Mouse (Mus musculus): ENCODE measurements around the gene Rtkn. TPM values are rescaled to one million over a fixed set of nuclear protein-coding genes. Genes with fewer than 3 reads are reported as not detected.

Rtkn gene
- 10 to 100 TPM; 10.7 to 11.7 TPM for total RNA-seq (2021)

DNA sequence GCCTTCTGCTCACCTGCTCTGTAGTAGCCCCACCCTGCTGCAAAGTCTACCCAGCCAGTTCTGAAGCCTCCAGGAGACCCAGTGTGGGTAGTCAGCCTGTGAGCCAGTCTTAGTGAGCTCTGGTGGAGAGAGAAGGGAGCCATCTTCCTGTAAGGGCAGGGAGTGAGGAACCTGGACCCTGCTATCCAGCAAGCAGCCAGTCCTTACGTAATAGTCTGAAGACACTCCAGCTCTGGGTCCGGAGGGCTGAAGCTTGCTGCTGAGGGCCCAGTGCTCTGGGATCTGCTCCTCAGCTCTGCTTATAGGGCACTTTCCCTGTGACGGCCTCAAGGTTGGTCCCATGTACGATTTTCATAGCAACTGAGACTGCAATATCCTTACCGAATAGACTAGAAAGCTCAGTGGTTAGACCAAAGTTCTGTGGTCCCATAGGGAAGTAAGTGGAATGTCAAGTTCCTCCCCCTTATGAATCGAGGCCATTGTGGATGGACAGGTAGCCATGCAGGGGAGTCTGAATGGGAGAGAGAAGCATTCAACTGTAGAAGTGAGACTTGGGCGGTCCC lies at the start of gene Rtkn:
Gene Rtkn, plus strand, starts transcription at position 513 of the 563 bp plus-strand sequence.
- no peak for DNase-seq
- intact Hi-C loops (cut with DNase I): no loop called here

GRCm38 (mm10) chr6:83086121-83087035 lies 48.9 kb upstream of the Rtkn start, which contains the start of gene Lbx2:
Gene Lbx2, plus strand, starts transcription at chr6:83086367.
- DNase-seq: peak in 1 of 2 experiments; percentile 24
- intact Hi-C loops (cut with DNase I): no loop called here

GRCm38 (mm10) chr6:83087205-83087925 lies 47.9 kb upstream of the Rtkn start:
- peak; percentile 39 to 56 for DNase-seq
- intact Hi-C loops (cut with DNase I): no loop called here

DNA sequence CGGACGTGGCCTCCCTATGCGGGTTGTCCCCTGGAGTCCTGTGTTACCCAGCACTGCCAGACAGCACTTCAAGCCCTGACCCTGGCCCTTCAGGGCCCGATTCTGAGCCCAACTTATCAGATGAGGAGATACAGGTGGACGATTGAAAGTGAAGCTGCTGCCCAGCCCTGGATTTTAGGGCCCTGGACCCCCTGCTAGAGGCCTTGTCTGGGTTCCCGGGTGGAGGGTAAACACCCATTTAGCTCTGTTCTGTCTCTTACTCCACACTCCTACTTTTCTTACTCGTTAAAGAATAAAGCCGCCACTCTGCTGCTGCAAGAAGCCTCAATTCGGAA lies 47.4 kb upstream of the Rtkn start:
- intact Hi-C loops (cut with DNase I): no loop called here
- no peak for DNase-seq

GRCm38 (mm10) chr6:83092416-83093127 lies 42.7 kb upstream of the Rtkn start:
- peak; percentile 46 to 54 for DNase-seq
- intact Hi-C loops (cut with DNase I): no loop called here

GRCm38 (mm10) chr6:83095968-83096367 lies 39.3 kb upstream of the Rtkn start:
- no peak for DNase-seq
- intact Hi-C loops (cut with DNase I): no loop called here

DNA sequence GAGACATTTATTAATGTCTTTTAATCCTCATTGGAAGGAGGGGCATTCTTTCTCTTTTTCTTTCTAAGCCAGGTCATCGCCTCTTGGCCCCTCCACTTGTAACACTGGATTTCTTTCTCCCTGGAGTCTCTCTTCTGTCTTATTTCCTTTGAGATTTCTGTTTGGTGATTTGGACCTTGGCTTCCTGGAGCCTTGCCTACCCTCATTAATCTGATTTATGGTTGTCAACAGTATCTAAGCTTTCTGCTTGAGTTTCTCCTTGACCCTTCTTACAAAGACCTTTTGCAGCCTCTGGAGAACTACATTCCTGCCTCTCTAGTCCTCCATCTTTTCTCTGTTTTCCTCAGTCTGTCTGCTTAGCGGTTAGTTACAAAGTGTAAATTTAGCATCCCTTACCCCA lies 36.9 kb upstream of the Rtkn start:
- intact Hi-C loops (cut with DNase I): no loop called here

DNA sequence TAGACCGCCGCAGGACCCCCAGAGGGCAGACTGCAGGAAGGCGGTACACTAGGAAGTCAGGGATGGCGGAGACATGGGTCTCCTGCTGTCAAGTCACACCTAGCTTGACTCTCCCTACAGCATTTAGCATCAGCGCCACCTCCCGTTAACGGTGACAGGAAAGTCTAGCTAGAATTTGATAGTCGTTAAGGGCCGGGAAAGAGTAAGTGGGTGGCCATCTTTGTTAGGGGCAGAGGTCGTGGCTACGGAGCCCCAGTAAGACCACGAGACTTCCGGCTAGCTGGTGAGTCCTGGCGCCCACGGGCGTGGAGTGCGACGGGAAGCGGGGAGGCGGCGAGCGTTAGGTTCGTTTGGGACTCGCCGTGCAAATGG lies 34.0 kb upstream of the Rtkn start, which contains the start of the genes Ccdc142 and Gm42688:
Gene Ccdc142, plus strand, starts transcription at position 286 of the 372 bp plus-strand sequence.
Gene Gm42688, plus strand, starts transcription at position 302 of the 372 bp plus-strand sequence.
- intact Hi-C loops (cut with DNase I): loop anchor here (1.0 to 2.0 kb wide), 2 partner anchors 47 to 105 kb away; partner anchors contain the start of genes Aup1 and Htra2
- peak; percentile 93 to 94 for DNase-seq

More for the DNA sequence above, 36.9 kb upstream of the Rtkn start:
- no peak for DNase-seq

- DNase-seq: peak; percentile 75 to 78
- intact Hi-C loops (cut with DNase I): loop anchor here (1.0 to 2.0 kb wide), 2 partner anchors 47 to 106 kb away; partner anchors contain the start of genes Aup1 and Htra2
These were observed 33.3 kb upstream of the Rtkn start for GRCm38 (mm10) chr6:83101688-83102556.

DNA sequence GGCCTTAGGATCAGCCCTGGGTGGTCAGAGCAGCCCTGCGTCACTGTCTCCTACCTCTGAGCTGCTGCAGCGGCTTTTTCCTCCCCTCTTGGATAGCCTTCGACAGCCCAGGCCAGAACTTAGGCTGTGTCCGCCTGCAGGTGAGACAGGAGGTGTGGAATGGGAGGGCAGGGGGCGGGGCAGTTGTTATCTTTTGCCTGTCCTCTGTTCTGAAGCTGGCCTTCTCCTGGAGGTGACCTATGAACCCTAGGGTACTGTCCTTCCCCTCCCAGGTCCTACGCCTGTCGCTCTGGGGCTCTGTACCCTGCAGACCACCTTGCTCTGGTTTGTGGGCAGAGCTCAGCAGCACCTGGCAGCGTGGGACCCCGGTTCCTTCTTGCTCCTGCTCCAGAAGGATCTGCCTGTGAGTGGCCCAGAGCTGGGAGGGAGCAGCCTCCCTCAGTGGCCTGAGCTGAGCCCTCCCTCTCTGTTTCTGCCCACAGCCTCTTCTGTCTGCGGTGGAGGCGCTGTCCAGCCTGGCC lies 32.1 kb upstream of the Rtkn start:
- DNase-seq: no peak
- intact Hi-C loops (cut with DNase I): no loop called here

- no peak for DNase-seq
- intact Hi-C loops (cut with DNase I): no loop called here
These were observed 31.1 kb upstream of the Rtkn start for GRCm38 (mm10) chr6:83104158-83104557.

DNA sequence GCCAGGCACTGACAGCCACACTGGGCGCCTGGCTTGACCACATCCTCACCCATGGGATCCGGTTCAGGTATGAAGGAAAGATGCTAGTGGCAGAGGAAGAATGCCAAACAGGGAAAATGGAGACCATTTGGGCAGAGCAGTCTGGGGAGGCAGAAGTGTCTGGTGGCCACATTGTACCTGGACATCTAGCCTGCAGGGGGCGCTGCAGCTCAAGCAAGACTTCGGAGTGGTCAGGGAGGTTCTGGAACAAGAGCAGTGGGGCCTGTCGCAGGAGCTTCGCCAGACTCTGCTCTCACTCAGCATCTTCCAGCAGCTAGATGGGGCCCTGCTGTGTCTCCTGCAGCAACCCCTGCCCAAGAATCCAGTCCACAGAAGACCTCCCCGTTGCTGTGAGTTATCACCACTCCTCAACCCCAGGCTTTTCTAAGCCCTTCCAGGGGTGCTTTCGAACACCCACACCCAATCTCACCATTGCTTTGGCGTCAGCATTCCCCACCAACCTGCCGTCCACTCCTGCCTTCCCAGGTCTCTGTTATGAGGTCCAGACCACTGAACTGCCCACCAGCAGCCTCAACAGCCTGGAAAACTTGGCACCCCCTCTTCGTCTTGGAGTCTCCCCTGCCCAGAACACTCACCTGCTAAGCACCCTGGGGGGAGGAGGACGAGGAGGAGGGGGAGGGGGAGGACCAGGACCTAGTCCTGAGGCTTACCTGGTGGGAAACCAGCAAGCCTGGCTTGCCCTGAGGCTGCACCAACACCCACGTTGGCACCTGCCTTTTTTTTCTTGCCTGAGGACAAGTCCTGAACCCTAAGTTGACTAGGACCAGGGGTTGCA lies 27.5 kb upstream of the Rtkn start:
- DNase-seq: peak; percentile 73 to 90
- intact Hi-C loops (cut with DNase I): no loop called here

- intact Hi-C loops (cut with DNase I): no loop called here
- peak; percentile 87 to 91 for DNase-seq
These were observed 26.2 kb upstream of the Rtkn start, which contains the start of gene Mrpl53 for GRCm38 (mm10) chr6:83108762-83109668. Gene Mrpl53, plus strand, starts transcription at chr6:83109040.

GRCm38 (mm10) chr6:83111510-83112136 lies 23.6 kb upstream of the Rtkn start:
- intact Hi-C loops (cut with DNase I): no loop called here
- DNase-seq: no peak

GRCm38 (mm10) chr6:83115011-83115671 lies 20.1 kb upstream of the Rtkn start, which contains the start of gene Mogs:
Gene Mogs, plus strand, starts transcription at chr6:83115496.
- intact Hi-C loops (cut with DNase I): no loop called here
- peak; percentile 96 to 97 for DNase-seq
